Mouse (Mus musculus) embryonic fibroblast, embryonic 13.5 days (primary cell): Measurements from ENCODE around the gene Gm5475.

Source experiments
- CTCF ChIP-seq: IDR thresholded peaks from 2 replicates; pipeline ENCODE4 v1.5.1; 2011; ENCODE audit warnings: mild to moderate bottlenecking, control low read depth, low read length, moderate library complexity, borderline replicate concordance; ENCODE audit not compliant: insufficient read depth
- POLR2A ChIP-seq: IDR thresholded peaks from 2 replicates; pipeline ENCODE4 v1.6.1; 2011; ENCODE audit warnings: low read depth, mild to moderate bottlenecking, control low read depth, low read length, moderate library complexity

DNA sequence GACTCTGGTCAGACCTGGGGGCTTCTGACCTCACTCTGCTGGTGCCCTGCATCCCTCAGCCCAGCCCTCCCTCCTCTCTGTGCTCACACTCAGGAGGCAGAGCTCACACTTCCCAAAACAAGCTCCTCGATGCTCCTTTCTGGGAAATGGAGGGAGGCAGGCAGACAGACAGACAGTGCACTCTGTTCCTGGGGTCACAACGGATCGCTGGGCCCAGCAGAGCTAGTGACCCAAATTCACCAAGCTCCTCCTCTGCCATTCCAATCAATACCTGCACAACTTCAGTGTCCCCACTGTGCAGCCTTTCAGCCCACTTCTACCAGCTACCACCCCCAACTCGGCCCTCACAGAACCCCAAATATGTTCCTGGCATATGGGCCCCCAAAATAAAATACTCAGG lies 20.1 kb upstream of the Gm5475 start:
- TF ChIP-seq CTCF (no peak), POLR2A (no peak)
